Mouse (Mus musculus) kidney, adult 2 months (tissue): Measurements from ENCODE around the gene Ngfr. TPM values are rescaled to one million over a fixed set of nuclear protein-coding genes. Genes with fewer than 3 reads are reported as not detected.

Source experiments
- DNase-seq: peaks from one replicate; pipeline ENCODE4 v3.0.0; 2021
- H3K27ac ChIP-seq: fragments of 200-500 bp; 2 replicates; pipeline ENCODE4 v1.5.1; 2012; ENCODE audit warnings: low read depth, low read length, control low read depth, inconsistent platforms; ENCODE audit not compliant: insufficient read depth
- H3K27me3 ChIP-seq: fragments of 200-500 bp; replicated peaks from 2 replicates; pipeline ENCODE4 v1.6.1; 2012; ENCODE audit warnings: mild to moderate bottlenecking, moderate library complexity, low read length, inconsistent platforms; ENCODE audit not compliant: control insufficient read depth, insufficient read depth
- H3K36me3 ChIP-seq: fragments of 200-500 bp; 2 replicates; pipeline ENCODE4 v1.6.1; 2012; ENCODE audit warnings: mild to moderate bottlenecking, moderate library complexity, low read length, inconsistent platforms; ENCODE audit not compliant: control insufficient read depth, insufficient read depth
- H3K4me1 ChIP-seq: fragments of 200-500 bp; 2 replicates; pipeline ENCODE4 v1.6.1; 2011; ENCODE audit warnings: low read length; ENCODE audit not compliant: control insufficient read depth, insufficient read depth
- H3K4me3 ChIP-seq: fragments of 200-500 bp; 2 replicates; pipeline ENCODE4 v1.5.1; 2011; ENCODE audit warnings: mild to moderate bottlenecking, low read depth, low read length, control low read depth; ENCODE audit not compliant: insufficient read depth
- CTCF ChIP-seq: fragments of 200-500 bp; conservative IDR thresholded peaks from 2 replicates; pipeline ENCODE4 v1.5.1; 2011; ENCODE audit warnings: low read depth, mild to moderate bottlenecking, control low read depth, low read length, moderate library complexity, mixed read lengths; ENCODE audit not compliant: insufficient read depth, insufficient read length
- POLR2A ChIP-seq: fragments of 200-500 bp; IDR thresholded peaks from one replicate; pipeline ENCODE4 v1.6.1; 2011; ENCODE audit warnings: low read depth, low read length, control low read depth
- WGBS: fragments of 180-500 bp; shearing (Covaris S2); methylation state at CpG from one replicate; pipeline ENCODE4 v1.1.7; 2018; 5-methylcytosine and 5-hydroxymethylcytosine counted together
- polyA plus RNA-seq: library from polyadenylated mRNA; depleted of rRNA; stranded (reverse); fragments of >200 nt; gene quantifications from 2 replicates; pipeline ENCODE4 v1.2.3, GENCODE M21; 2012

Ngfr gene
- polyA plus RNA-seq, 1 experiment: 6.6 TPM

GRCm38 (mm10) chr11:95585281-95585680 is 2.3 kb downstream of the Ngfr start:
- WGBS: 2% methylated on average over 24 of the region's 24 CpGs
- TF ChIP-seq POLR2A (no peak), CTCF (no peak)

GRCm38 (mm10) chr11:95584651-95585050 is 2.9 kb downstream of the Ngfr start:
- H3K36me3 ChIP-seq: no peaks in the 10 kb centered on the region
- WGBS: 27% methylated on average over 9 of the region's 9 CpGs
- no peak for DNase-seq
- no peaks in the 10 kb centered on the region for H3K27me3 ChIP-seq
- TF ChIP-seq CTCF (no peak), POLR2A (no peak)
- H3K4me3 ChIP-seq: no peak overlapping the region
- H3K27ac ChIP-seq: no peak overlapping the region
- peaks cover 11% of the 10 kb centered on the region; the same call in 1 of the 2 replicates for H3K4me1 ChIP-seq

More at GRCm38 (mm10) chr11:95585281-95585680, 2.3 kb downstream of the Ngfr start:
- no peaks in the 10 kb centered on the region for H3K36me3 ChIP-seq
- peaks cover 11% of the 10 kb centered on the region; the same call in 1 of the 2 replicates for H3K4me1 ChIP-seq
- peak overlapping the region; percentile 33; the same call in 1 of the 2 replicates for H3K27ac ChIP-seq
- H3K4me3 ChIP-seq: peak overlapping the region; percentile 26
- H3K27me3 ChIP-seq: no peaks in the 10 kb centered on the region
- peak; percentile 86 for DNase-seq

GRCm38 (mm10) chr11:95583396-95583795 is 4.1 kb downstream of the Ngfr start:
- H3K4me3 ChIP-seq: no peak overlapping the region
- no peak overlapping the region for H3K27ac ChIP-seq
- TF ChIP-seq POLR2A: no peak
- TF ChIP-seq CTCF: no peak
- H3K4me1 ChIP-seq: peaks cover 11% of the 10 kb centered on the region; the same call in 1 of the 2 replicates
- H3K36me3 ChIP-seq: no peaks in the 10 kb centered on the region
- H3K27me3 ChIP-seq: no peaks in the 10 kb centered on the region
- no peak for DNase-seq
- WGBS: 73% methylated on average over 6 of the region's 6 CpGs

GRCm38 (mm10) chr11:95582193-95582592 is 5.3 kb downstream of the Ngfr start:
- WGBS: 54% methylated on average over 3 of the region's 3 CpGs
- Histone ChIP-seq H3K4me1 (peaks cover 11% of the 10 kb centered on the region; the same call in 1 of the 2 replicates), H3K27ac (no peak overlapping the region), H3K36me3 (no peaks in the 10 kb centered on the region), H3K4me3 (no peak overlapping the region), H3K27me3 (no peaks in the 10 kb centered on the region)
- TF ChIP-seq POLR2A (no peak), CTCF (no peak)
- no peak for DNase-seq

- DNase-seq: no peak
- 0 out of 2 replicates have a peak, but pooled peaks cover 2% of the 10 kb centered on the region for H3K4me1 ChIP-seq
- no peaks in the 10 kb centered on the region for H3K27me3 ChIP-seq
- no peaks in the 10 kb centered on the region for H3K36me3 ChIP-seq
- H3K27ac ChIP-seq: no peak overlapping the region
- WGBS: 53% methylated on average over 6 of the region's 6 CpGs
- TF ChIP-seq POLR2A (no peak), CTCF (no peak)
- no peak overlapping the region for H3K4me3 ChIP-seq
These were observed 8.1 kb downstream of the Ngfr start for GRCm38 (mm10) chr11:95579455-95579854.

GRCm38 (mm10) chr11:95577776-95578446 is 9.6 kb downstream of the Ngfr start:
- 42% methylated on average over 39 of the region's 39 CpGs for WGBS
- TF ChIP-seq CTCF: peak; percentile 72
- no peak for TF ChIP-seq POLR2A
- no peak overlapping the region for H3K4me3 ChIP-seq
- no peak overlapping the region for H3K27ac ChIP-seq
- H3K36me3 ChIP-seq: no peaks in the 10 kb centered on the region
- DNase-seq: no peak
- 0 out of 2 replicates have a peak, but pooled peaks cover 2% of the 10 kb centered on the region for H3K4me1 ChIP-seq
- no peaks in the 10 kb centered on the region for H3K27me3 ChIP-seq

GRCm38 (mm10) chr11:95576299-95576698 is 11.2 kb downstream of the Ngfr start:
- H3K4me1 ChIP-seq: 0 out of 2 replicates have a peak, but pooled peaks cover 2% of the 10 kb centered on the region
- TF ChIP-seq POLR2A (no peak), CTCF (no peak)
- H3K27me3 ChIP-seq: no peaks in the 10 kb centered on the region
- DNase-seq: no peak
- no peak overlapping the region for H3K27ac ChIP-seq
- 54% methylated on average over 8 of the region's 8 CpGs for WGBS
- H3K4me3 ChIP-seq: no peak overlapping the region
- H3K36me3 ChIP-seq: no peaks in the 10 kb centered on the region

GRCm38 (mm10) chr11:95575791-95576190 is 11.7 kb downstream of the Ngfr start:
- TF ChIP-seq CTCF: no peak
- TF ChIP-seq POLR2A: no peak
- Histone ChIP-seq H3K27ac (no peak overlapping the region), H3K36me3 (no peaks in the 10 kb centered on the region), H3K4me1 (0 out of 2 replicates have a peak, but pooled peaks cover 2% of the 10 kb centered on the region), H3K27me3 (no peaks in the 10 kb centered on the region), H3K4me3 (no peak overlapping the region)
- DNase-seq: no peak
- WGBS: 51% methylated on average over 13 of the region's 13 CpGs
